Mouse (Mus musculus) C2C12 (cell line): Measurements from ENCODE around the gene Hist1h2ab.
"Not testable (repeated sequence)": the region's sequence is repeated elsewhere in the genome, so short reads cannot be mapped to it uniquely, and the experiment has no call there.

Experiments used
- CEBPB ChIP-seq: IDR thresholded peaks from one replicate; pipeline ENCODE4 v1.6.1; 2011; ENCODE audit warnings: low read depth, mild to moderate bottlenecking, control low read depth, moderate library complexity
- CTCF ChIP-seq: IDR thresholded peaks from one replicate; pipeline ENCODE4 v1.5.1; 2011; ENCODE audit not compliant: control insufficient read depth, insufficient read depth, insufficient read length
- FOSL1 ChIP-seq: IDR thresholded peaks from one replicate; pipeline ENCODE4 v1.8.0; 2011; ENCODE audit warnings: mild to moderate bottlenecking, low read length; ENCODE audit not compliant: poor library complexity, insufficient read depth, severe bottlenecking
- MAX ChIP-seq: IDR thresholded peaks from one replicate; pipeline ENCODE4 v1.6.1; 2011; ENCODE audit warnings: mild to moderate bottlenecking, control low read depth
- MYOD1 ChIP-seq: IDR thresholded peaks from one replicate; pipeline ENCODE4 v1.6.1; 2011; ENCODE audit warnings: low read depth; ENCODE audit not compliant: control insufficient read depth, insufficient read length
- MYOG ChIP-seq: IDR thresholded peaks from one replicate; pipeline ENCODE4 v1.6.1; 2011; ENCODE audit not compliant: control insufficient read depth, insufficient read length; ENCODE audit errors: extremely low read depth

GRCm38 (mm10) chr13:23746201-23747080 is 4.5 kb upstream of the Hist1h2ab start, which contains the start of gene Hist1h2bb:
- TF ChIP-seq CTCF, CEBPB, MAX, MYOG, FOSL1, MYOD1: not testable (repeated sequence)
